Mouse (Mus musculus): Measurements from ENCODE around the gene Chil1.

Chil1 gene

DNA sequence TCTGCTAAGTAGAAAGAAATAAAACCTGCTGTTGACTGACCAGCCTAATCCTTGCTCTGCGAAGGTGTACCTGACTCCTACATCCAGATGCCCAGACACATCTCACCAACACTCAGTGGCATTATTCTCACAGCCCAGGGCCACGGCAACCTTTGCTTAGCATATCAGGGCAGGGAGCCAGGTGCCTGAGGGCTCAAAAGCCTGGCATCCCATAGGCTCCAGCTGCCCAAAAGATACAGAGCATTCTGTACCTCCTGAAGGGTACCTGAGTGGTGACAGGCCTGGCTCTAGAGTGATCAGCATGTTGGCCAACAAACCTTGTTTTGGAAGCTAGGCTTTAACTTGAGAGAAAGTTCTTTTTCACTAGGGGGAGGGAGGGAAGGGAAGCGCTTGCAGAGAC lies 49.3 kb downstream of the Chil1 start:
- no peak for DNase-seq (ENCODE audit: low spot score)

- DNase-seq (ENCODE audit: low spot score), result no peak
Measured at GRCm38 (mm10) chr1:134231681-134232080, 49.7 kb downstream of the Chil1 start.

DNA sequence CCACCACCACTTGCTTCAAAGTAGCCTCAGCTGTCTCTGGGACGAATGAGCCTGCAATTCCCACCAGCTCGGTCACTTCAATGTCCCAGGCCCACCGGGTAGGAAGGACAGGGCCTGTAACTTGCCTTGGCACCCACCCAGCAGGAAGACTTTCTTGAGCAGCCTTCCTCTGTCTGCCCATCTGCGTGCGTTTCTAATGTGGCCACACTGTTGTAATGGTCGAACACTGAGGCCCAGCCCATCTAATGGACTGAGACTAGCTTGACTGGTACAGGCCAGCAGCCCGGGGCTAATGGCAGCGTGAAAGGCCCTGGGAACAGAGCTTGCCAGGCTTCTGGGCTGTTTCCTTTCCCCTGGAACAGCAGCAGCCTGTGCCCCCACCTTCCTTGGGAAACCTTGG lies 50.4 kb downstream of the Chil1 start:
- no peak for DNase-seq (ENCODE audit: low spot score)

DNA sequence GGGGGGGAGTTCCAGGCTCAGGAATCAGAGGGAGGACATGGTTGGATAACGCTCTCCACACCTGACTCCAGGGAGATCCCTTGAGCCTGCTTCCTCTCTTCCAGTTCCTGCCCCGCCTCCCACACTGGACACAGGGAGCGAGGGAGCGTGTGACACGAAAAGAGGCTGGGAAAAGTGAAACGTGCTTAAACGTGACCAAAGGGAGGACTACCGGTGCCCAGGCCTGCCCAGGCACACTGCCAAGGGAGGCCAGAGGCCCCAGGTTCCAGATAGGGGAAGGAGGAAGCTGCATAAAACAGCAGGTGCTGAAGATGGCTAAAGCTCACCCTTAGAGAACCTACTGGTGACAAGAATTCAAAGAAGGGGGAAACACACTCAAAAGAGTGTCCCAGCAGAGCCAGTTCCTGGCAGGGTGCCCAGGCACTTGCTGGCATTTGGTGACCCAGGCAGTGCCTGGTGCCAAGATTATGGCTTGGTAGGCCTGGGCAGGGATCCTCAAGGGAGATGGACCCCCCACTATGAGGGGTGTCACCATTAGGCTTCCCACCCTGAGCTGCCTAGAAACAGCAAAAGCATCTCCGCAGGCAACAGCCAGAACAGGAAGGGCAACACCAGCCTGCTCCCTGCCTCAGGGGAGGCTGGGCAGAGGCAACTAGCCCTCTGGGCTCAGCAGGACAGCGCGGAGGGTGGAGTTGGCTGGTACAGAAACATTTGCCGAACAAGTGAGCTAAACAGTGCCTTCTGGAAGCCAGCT lies 51.0 kb downstream of the Chil1 start:
- peak; percentile 69 for DNase-seq (ENCODE audit: low spot score)

- DNase-seq (ENCODE audit: low spot score), result no peak
Measured at GRCm38 (mm10) chr1:134233681-134234454, 51.9 kb downstream of the Chil1 start.

DNA sequence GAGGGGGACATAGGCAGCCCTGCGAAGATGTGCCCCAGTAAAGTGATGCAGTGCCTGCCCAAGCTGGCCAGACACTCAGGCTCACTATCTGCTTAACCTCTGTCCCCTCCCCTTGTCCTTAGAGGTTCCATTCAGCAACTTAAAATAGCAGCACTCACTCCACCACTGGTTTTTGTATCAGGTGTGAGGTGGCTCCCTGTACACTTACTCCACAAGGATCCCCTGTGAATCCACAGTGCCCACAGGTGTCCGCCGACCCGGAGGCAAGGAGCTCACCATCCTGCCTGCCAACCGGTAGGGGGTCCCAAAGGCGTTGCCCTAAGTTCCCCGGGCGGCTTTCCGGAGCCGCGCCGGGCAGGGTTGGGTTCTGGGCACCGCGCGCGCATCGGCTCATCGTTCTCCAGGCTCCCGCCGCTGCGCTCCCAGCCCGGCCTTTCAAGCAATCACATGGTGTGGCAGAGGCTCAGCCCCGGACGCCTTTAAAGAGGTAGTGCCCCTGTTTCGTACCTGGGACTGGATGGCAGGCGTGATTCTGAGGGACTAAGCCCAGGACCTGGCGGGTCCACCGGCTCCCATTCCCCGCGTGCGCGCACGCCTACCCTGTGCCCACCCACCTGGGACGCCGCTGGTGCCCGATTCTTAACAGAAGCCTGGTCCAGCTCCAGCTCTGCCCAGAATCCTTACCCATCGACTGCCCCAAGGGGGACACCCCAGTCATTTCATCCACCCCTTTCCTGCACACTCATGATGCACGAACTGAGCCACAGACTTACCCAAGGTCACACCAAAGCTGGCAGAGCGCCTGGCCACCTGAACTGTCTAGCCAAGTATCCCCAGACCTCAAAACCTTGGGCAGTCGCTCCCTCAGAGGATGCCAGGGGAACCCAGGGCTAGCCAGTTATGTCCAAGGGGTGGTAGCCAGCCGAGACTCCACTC lies 52.7 kb downstream of the Chil1 start:
- peak; percentile 74 for DNase-seq (ENCODE audit: low spot score)

- no peak for DNase-seq (ENCODE audit: low spot score)
Measured at GRCm38 (mm10) chr1:134235391-134235921, 53.5 kb downstream of the Chil1 start, which contains the start of gene Adora1. Gene Adora1 (minus strand): TSS chr1:134235431.

DNA sequence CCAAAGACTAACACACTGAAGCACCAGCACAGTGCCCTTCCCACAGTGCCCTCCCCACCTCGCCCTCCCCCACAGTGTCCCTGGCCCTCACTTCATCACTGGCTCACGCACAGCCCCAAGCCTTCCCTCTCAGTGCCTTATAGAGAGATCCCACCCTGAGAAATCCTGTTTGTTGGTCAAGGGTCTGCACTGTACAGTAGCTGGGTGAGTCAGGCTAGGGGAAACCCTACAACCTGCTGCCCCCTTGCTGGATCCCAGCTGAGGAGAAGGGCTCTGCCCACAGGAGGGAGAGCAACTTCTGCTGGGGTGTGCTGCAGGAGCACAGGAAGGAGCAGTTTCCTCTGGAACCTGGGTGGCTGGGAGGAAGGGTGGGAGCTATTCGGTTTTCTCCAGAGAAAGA lies 54.2 kb downstream of the Chil1 start:
- DNase-seq (ENCODE audit: low spot score), result no peak

DNA sequence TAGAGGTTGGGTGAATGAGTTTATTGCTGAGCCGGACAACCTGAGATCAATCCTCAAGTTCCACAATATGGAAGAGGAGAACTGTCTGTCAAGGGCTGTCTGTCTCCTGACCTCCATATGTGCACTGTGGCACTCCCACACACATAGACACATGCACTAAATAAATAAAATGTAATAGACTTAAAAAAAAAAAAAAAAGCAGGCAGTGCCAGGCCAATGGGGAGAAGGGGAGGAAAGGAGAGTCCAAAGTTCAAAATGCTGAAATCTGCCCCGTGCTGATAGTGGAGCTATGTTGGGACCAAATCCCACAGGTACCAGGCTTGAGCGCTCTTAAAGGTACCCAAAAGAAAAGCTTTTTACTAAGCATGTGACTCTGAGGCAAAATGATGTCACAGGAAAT lies 55.5 kb downstream of the Chil1 start:
- DNase-seq (ENCODE audit: low spot score), result no peak
